8 mouse cellular contexts compared by ENCODE assay signal in genomic region chr14:120806553-120806893, GRCm38 (mm10).
A peak's percentile ranks its signal among the peaks of the same experiment; 100 is the strongest.
DNase-seq lines count a peak whose midpoint lies in the region; ATAC-seq and TF ChIP-seq lines count a peak whose summit lies in the region.

No protein-coding gene starts in this region.

- no peak overlapping the region for H3K4me3 ChIP-seq in lung, embryonic 14.5 days (ENCODE audit: low read depth, low read length)
- no peak overlapping the region for H3K4me3 ChIP-seq in lung, adult 2 months (replicated peaks; ENCODE audit: extremely low read depth, low read depth, low read length)

- no peak for TF ChIP-seq POLR2A in lung, adult 2 months (IDR thresholded peaks at IDR 0.05; ENCODE audit: borderline replicate concordance, extremely low read depth, low read depth, low read length)

- intact Hi-C loops in heart, postnatal 25 days (cut with DNase I): no loop called here

- peaks cover 9% of the 10 kb centered on the region for H3K4me1 ChIP-seq in lung, embryonic 14.5 days (ENCODE audit: insufficient read depth)
- H3K4me1 ChIP-seq in lung, adult 2 months (ENCODE audit: control insufficient read depth, insufficient read depth, low read length): no peaks in the 10 kb centered on the region

- H3K9ac ChIP-seq in lung, embryonic 14.5 days: no peak overlapping the region

- TF ChIP-seq CTCF in lung, embryonic 14.5 days (IDR thresholded peaks at IDR 0.05; ENCODE audit: low read depth): no peak
- no peak for TF ChIP-seq CTCF in lung, adult 2 months (IDR thresholded peaks at IDR 0.05; ENCODE audit: insufficient read depth, low read length)

- peak; percentile 80 for ATAC-seq in lung, embryonic 14.5 days (ENCODE audit: insufficient read depth)
- peak; percentile 40; the same call in 1 of the 2 replicates for ATAC-seq in megakaryocyte progenitor cell, adult 5-6 weeks (replicated peaks; ENCODE audit: poor library complexity)

- H3K4me2 ChIP-seq in lung, embryonic 14.5 days: peak overlapping the region; percentile 25; the same call in 1 of the 2 replicates

- H3K27me3 ChIP-seq in lung, embryonic 14.5 days (ENCODE audit: insufficient read depth, low read length): no peaks in the 10 kb centered on the region

- H3K27ac ChIP-seq in lung, embryonic 14.5 days (ENCODE audit: low read depth): peak overlapping the region; percentile 44; the same call in 1 of the 2 replicates

- no peaks in the 10 kb centered on the region for H3K9me3 ChIP-seq in lung, embryonic 14.5 days (ENCODE audit: low read depth, low read length)

- DNase-seq in heart, adult 18-20 months: peak; percentile 13 to 21
- no peak for DNase-seq in heart, postnatal 25 days (ENCODE audit: low spot score)
- peak; percentile 84 for DNase-seq in lung, embryonic 14.5 days
- DNase-seq in lung, adult 2 months: no peak
- peak; percentile 31 for DNase-seq in kidney, postnatal 14 days
- DNase-seq in cerebellum, postnatal 4 days (ENCODE audit: low spot score in 2 of 2): no peak
- no peak for DNase-seq in B cell, adult 2 months

- H3K36me3 ChIP-seq in lung, embryonic 14.5 days (ENCODE audit: insufficient read depth): no peaks in the 10 kb centered on the region

- 26% methylated on average over 4 of the region's 10 CpGs for WGBS in lung, embryonic 14.5 days
- 32% methylated on average over 10 of the region's 10 CpGs for WGBS in lung, adult 2 months

Comparison
In these comparisons a context has a peak if more than half of its experiments do, and no peak if none do; other contexts are left out.
1. DNase-seq: peak in heart, adult 18-20 months (2 of 2), lung, embryonic 14.5 days (single experiment) and kidney, postnatal 14 days (single experiment); none in heart, postnatal 25 days (single experiment), lung, adult 2 months (single experiment), cerebellum, postnatal 4 days (0 of 2) and B cell, adult 2 months (0 of 2).